Mouse (Mus musculus) heart, adult 18-20 months (tissue): ENCODE results near the gene Gm11938. TPM values are rescaled to one million over a fixed set of nuclear protein-coding genes. Genes with fewer than 3 reads are reported as not detected.

Source experiments
- DNase-seq, 2 experiments: peaks; one replicate each; pipeline ENCODE4 v3.0.0; 2021 to 2022; ENCODE audit warnings: mixed read lengths in 1 of 2
- total RNA-seq, 2 experiments: library from RNA; stranded (reverse); gene quantifications; 2 replicates each; pipeline ENCODE4 v1.2.3; 2021

The Gm11938 gene
- total RNA-seq, 2 experiments from 2014 or later: not detected

DNA sequence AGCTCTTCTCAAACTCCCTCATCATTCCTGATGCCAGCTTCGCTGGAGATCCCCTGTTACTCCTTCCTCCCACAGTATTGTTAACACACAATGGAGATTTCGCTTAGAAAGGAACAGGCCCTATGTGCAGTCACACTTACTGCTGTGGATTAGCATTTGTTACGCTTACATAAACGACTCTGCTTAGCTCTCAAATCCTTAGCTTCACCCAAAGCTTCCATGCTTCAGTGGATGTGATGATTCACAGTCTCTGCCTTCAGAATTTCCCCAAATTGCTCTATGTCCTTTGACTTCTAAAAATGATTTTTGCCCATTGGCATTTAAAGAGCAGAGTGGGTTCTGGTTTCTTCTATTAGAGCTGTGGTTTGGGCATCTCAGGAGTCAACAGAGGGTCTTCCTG, 29.9 kb downstream of the Gm11938 start:
- no peak for DNase-seq

GRCm38 (mm10) chr11:99566530-99566929, 36.6 kb downstream of the Gm11938 start, which contains the start of gene Krtap3-1:
TSS of gene Krtap3-1 (minus strand) at chr11:99566630.
- no peak for DNase-seq

DNA sequence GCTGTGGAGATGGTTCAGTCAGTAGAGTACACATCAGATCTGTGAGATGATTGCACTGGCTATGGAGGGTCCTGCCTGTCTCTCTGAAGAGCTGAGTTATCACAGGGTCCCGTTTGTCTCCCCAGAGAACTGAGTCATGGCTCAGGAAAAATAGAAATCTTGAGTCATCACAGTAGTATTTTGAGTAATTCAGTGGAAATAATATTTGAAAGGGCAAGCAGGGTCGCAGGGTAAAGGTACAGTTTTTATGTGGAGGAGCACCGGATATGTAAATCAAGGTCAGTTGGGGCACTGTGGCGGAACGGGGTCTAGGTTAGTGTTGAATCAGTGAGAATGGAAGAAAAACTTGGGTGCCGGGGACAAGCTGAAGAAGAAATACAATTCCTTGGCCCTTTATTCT, 40.5 kb downstream of the Gm11938 start:
- no peak for DNase-seq

- DNase-seq: no peak
These were observed 43.7 kb downstream of the Gm11938 start, which contains the start of gene Gm11939 for GRCm38 (mm10) chr11:99559366-99559765. TSS of gene Gm11939 (minus strand) at chr11:99559466.

DNA sequence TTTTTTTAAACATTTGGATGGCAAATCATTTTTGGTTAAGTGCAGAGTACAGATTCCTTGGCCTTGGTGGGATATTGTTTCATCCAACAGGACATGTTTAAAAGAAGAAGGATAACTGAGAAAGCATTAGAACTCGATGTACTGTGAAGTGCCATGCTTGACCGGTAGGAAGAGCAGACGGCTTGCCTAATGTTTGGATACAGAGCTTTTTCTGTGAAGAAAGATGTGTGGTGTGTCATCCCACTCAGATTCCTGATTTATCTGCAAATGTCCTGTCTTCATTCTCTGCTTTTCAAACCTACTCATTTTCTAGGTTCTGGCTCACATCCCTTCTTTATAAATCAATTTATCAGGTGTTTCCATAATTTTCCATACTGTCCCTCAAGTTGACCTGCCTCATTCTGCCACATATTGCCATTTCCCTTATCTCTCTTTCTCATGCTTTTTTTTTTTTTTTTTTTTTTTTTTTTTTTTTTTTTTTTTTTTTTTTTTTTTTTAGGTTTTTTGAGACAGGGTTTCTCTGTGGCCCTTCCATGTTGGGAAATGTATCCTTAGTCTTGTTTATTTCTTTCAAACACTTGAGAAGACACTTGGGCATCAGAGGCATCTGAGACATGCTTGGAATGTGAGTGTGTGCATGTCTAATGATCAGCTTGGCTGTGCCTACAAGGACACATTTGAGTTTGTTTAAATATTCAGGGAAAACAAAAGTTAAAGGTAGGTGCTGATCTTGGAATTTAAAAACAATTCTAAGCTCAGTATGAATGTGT, 44.9 kb downstream of the Gm11938 start:
- DNase-seq: no peak

GRCm38 (mm10) chr11:99556753-99557152, 46.4 kb downstream of the Gm11938 start, which contains the start of gene Krtap3-2:
TSS of gene Krtap3-2 (minus strand) at chr11:99556853.
- no peak for DNase-seq

GRCm38 (mm10) chr11:99556195-99556594, 46.9 kb downstream of the Gm11938 start:
- DNase-seq: no peak

Other genes with a start within 250 kb of the Gm11938 start
- not detected for gene Krt28, start 228.4 kb downstream of the Gm11938 start, total RNA-seq
- gene Krt10, start 213.9 kb downstream of the Gm11938 start, total RNA-seq: 1 to 10 TPM; 4.1 to 5.1 TPM
- not detected for gene Krt12, start 181.0 kb downstream of the Gm11938 start, total RNA-seq
- not detected for gene Krt20, start 165.2 kb downstream of the Gm11938 start, total RNA-seq
- gene Krt23, start 110.2 kb downstream of the Gm11938 start, total RNA-seq: under 1 TPM in 1 of 2 experiments, not detected in 1; 0.31 TPM
- gene Krt39, start 82.0 kb downstream of the Gm11938 start, total RNA-seq: not detected
- gene Krt40, start 60.1 kb downstream of the Gm11938 start, total RNA-seq: not detected
- gene Krtap3-3, start 52.4 kb downstream of the Gm11938 start, total RNA-seq: not detected
- not detected for gene Krtap3-2, start 46.5 kb downstream of the Gm11938 start, total RNA-seq
- gene Gm11939, start 43.8 kb downstream of the Gm11938 start, total RNA-seq: not detected
- gene Krtap3-1, start 36.7 kb downstream of the Gm11938 start, total RNA-seq: not detected
- gene Krtap1-5, start 22.3 kb downstream of the Gm11938 start, total RNA-seq: not detected
- gene Krtap1-4, start 19.7 kb downstream of the Gm11938 start, total RNA-seq: not detected
- gene Krtap1-3, start 12.0 kb downstream of the Gm11938 start, total RNA-seq: not detected
- not detected for gene Krtap9-3, start 5.2 kb downstream of the Gm11938 start, total RNA-seq
- not detected for gene Gm11937, start 6.9 kb upstream of the Gm11938 start, total RNA-seq
- not detected for gene Krtap2-4, start 11.5 kb upstream of the Gm11938 start, total RNA-seq
- not detected for gene Gm11562, start 17.1 kb upstream of the Gm11938 start, total RNA-seq
- gene Krtap4-1, start 24.9 kb upstream of the Gm11938 start, total RNA-seq: not detected
- gene Krtap4-2, start 31.8 kb upstream of the Gm11938 start, total RNA-seq: not detected
- gene Krtap4-7, start 40.8 kb upstream of the Gm11938 start, total RNA-seq: not detected
- gene Gm11555, start 46.9 kb upstream of the Gm11938 start, total RNA-seq: not detected
- gene Gm11563, start 55.7 kb upstream of the Gm11938 start, total RNA-seq: not detected
- not detected for gene Krtap4-6, start 62.7 kb upstream of the Gm11938 start, total RNA-seq
- gene Gm14190, start 87.4 kb upstream of the Gm11938 start, total RNA-seq: not detected
- not detected for gene Gm14180, start 131.0 kb upstream of the Gm11938 start, total RNA-seq
- not detected for gene Gm11595, start 169.6 kb upstream of the Gm11938 start, total RNA-seq
- not detected for gene Krtap4-8, start 177.4 kb upstream of the Gm11938 start, total RNA-seq
- not detected for gene Krtap4-9, start 181.9 kb upstream of the Gm11938 start, total RNA-seq
- gene Gm11596, start 190.2 kb upstream of the Gm11938 start, total RNA-seq: not detected
- gene Gm11569, start 195.6 kb upstream of the Gm11938 start, total RNA-seq: not detected
- not detected for gene Gm11554, start 201.1 kb upstream of the Gm11938 start, total RNA-seq
- gene Krtap4-13, start 206.6 kb upstream of the Gm11938 start, total RNA-seq: not detected
- not detected for gene Gm11564, start 212.4 kb upstream of the Gm11938 start, total RNA-seq
- not detected for gene 2300003K06Rik, start 234.8 kb upstream of the Gm11938 start, total RNA-seq
- gene Krtap4-16, start 248.3 kb upstream of the Gm11938 start, total RNA-seq: not detected